Mouse (Mus musculus): Measurements from ENCODE around the gene Zbtb18.

Zbtb18 gene

GRCm38 (mm10) chr1:177484280-177484679 lies 42.1 kb downstream of the Zbtb18 start:
- no peak for DNase-seq

- DNase-seq: no peak
Measured at GRCm38 (mm10) chr1:177484680-177485079, 42.5 kb downstream of the Zbtb18 start.

DNA sequence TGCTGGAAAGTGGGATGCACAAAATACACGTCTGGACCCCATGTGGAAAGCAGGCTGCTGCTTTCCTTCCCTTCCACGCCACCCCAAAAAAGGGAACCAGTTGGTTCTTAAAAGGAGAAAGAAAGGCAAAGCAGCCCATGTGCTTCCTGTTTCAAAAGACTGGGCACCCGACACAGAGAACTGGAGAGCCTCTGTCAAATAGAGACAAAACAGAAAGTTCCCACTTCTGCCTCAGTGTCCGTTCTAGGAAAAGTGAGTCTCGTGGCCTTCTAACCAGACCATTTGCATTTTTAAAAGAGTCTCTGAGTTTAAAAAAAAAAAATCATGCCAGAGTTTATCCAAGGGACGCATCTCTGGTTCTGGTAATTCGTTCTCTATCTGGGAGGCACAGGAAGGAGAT lies 47.7 kb downstream of the Zbtb18 start:
- no peak for DNase-seq

- DNase-seq: no peak
Measured at GRCm38 (mm10) chr1:177490808-177491207, 48.7 kb downstream of the Zbtb18 start.

DNA sequence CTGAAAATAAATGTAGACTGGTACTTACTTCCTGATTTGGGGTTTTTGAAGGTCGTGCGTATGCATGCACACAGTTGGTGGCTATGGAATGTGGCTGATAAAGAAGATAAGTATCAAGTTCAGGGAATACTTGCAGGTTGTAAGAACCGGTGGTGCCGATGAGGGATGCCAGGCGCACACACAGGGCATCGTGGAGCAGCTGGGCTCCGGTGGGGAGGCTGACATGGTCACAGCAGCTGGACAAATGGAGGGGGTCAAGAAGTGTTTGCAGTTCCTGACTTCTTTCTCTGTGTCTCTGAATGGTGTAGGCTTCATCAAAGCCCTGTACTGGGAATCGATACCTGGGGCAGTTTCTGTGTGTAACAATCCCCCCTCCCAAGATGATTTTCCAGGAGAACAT lies 49.1 kb downstream of the Zbtb18 start:
- DNase-seq: no peak

DNA sequence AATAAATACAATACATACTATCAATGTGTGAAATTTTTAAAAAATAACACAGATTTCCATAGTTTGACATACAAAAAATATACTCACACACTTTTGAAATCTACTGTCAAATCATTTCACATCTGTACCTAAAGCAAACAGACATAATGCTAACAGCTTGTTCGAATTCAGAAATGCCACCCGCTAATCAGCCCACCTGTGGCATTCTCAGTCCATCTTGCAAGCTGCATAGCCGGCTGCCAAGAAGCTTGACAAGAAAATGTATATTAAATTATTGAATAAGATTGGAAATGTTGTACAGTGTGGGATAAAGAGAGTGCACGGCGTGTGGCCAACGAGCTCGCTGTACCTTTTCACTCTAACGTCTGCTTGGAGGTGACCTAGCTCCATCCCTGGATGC lies 52.2 kb downstream of the Zbtb18 start:
- DNase-seq: no peak

DNA sequence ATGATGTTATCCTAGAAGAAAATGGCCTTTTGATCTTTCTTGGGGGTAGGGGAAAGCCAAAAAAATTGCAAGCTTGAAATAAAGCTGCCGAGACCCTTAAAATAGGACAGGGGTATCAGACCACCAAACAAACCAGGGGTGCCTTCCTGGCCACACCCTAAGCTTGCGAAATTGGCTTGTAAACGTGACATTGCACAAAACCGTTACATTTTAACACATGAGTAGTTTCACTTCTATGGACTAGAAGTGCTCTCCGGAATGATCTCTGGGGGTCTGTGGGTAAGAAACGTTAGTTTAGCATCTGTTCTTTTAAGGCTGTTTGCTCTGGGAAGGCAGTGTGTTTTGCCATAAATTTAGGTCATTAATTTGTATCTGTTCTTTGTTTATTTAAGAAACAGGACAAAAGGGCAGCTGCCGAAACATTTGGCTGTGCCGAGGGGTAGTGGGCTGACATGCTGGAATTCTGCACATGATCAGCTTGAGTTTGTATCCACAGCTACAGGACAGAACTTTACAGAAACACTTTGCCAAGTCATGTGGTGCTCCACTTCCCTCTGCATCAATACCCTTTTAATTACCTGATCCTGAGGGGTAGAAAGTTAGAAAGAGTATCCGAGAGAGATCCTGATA lies 52.9 kb downstream of the Zbtb18 start:
- DNase-seq: no peak
